Mouse (Mus musculus): Measurements from ENCODE around the gene Crybg3. TPM values are rescaled to one million over a fixed set of nuclear protein-coding genes. Genes with fewer than 3 reads are reported as not detected.

Gene Crybg3
- polyA plus RNA-seq, 1 experiment: 11.8 TPM

- Histone ChIP-seq H3K9me3 (replicated peaks; ENCODE audit: control insufficient read depth, insufficient read depth, low read length, poor library complexity, severe bottlenecking) (no peaks in the 10 kb centered on the region), H3K4me1 (ENCODE audit: control insufficient read depth, insufficient read depth, low read length) (peaks cover 2% of the 10 kb centered on the region), H3K27me3 (ENCODE audit: control insufficient read depth, insufficient read depth, low read length, poor library complexity, severe bottlenecking) (no peaks in the 10 kb centered on the region; the same call in 1 of the 2 replicates), H3K36me3 (ENCODE audit: control insufficient read depth, insufficient read depth, low read length, poor library complexity, severe bottlenecking) (no peaks in the 10 kb centered on the region), H3K4me3 (ENCODE audit: low read depth, low read length) (peak overlapping the region; percentile 62), H3K9ac (ENCODE audit: low read depth, poor library complexity, severe bottlenecking) (peak overlapping the region; percentile 100), H3K27ac (ENCODE audit: insufficient read depth, low read length) (0 out of 2 replicates have a peak overlapping the region, but pooled peaks have one; percentile 28)
- no peak for TF ChIP-seq POLR2A (IDR thresholded peaks at IDR 0.05; ENCODE audit: insufficient read depth, low read length)
- no peak for TF ChIP-seq EP300 (IDR thresholded peaks at IDR 0.05; ENCODE audit: insufficient read depth, low read depth, low read length)
- no peak for TF ChIP-seq CTCF (IDR thresholded peaks at IDR 0.05; ENCODE audit: low read depth, low read length)
Observed at GRCm38 (mm10) chr16:59599411-59600265, 1.1 kb downstream of the Crybg3 start.

GRCm38 (mm10) chr16:59598997-59599396 is 1.8 kb downstream of the Crybg3 start:
- H3K27ac ChIP-seq (ENCODE audit: insufficient read depth, low read length): no peak overlapping the region
- H3K9me3 ChIP-seq (replicated peaks; ENCODE audit: control insufficient read depth, insufficient read depth, low read length, poor library complexity, severe bottlenecking): no peaks in the 10 kb centered on the region
- TF ChIP-seq EP300 (IDR thresholded peaks at IDR 0.05; ENCODE audit: insufficient read depth, low read depth, low read length): no peak
- TF ChIP-seq CTCF (IDR thresholded peaks at IDR 0.05; ENCODE audit: low read depth, low read length): no peak
- TF ChIP-seq POLR2A (IDR thresholded peaks at IDR 0.05; ENCODE audit: insufficient read depth, low read length): no peak
- no peaks in the 10 kb centered on the region for H3K27me3 ChIP-seq (ENCODE audit: control insufficient read depth, insufficient read depth, low read length, poor library complexity, severe bottlenecking)
- no peaks in the 10 kb centered on the region for H3K36me3 ChIP-seq (ENCODE audit: control insufficient read depth, insufficient read depth, low read length, poor library complexity, severe bottlenecking)
- H3K4me1 ChIP-seq (ENCODE audit: control insufficient read depth, insufficient read depth, low read length): peaks cover 2% of the 10 kb centered on the region
- H3K4me3 ChIP-seq (ENCODE audit: low read depth, low read length): no peak overlapping the region
- peak overlapping the region; percentile 100 for H3K9ac ChIP-seq (ENCODE audit: low read depth, poor library complexity, severe bottlenecking)

- Histone ChIP-seq H3K4me1 (ENCODE audit: control insufficient read depth, insufficient read depth, low read length) (peaks cover 2% of the 10 kb centered on the region), H3K4me3 (ENCODE audit: low read depth, low read length) (no peak overlapping the region), H3K27ac (ENCODE audit: insufficient read depth, low read length) (no peak overlapping the region), H3K9me3 (replicated peaks; ENCODE audit: control insufficient read depth, insufficient read depth, low read length, poor library complexity, severe bottlenecking) (no peaks in the 10 kb centered on the region), H3K36me3 (ENCODE audit: control insufficient read depth, insufficient read depth, low read length, poor library complexity, severe bottlenecking) (no peaks in the 10 kb centered on the region), H3K27me3 (ENCODE audit: control insufficient read depth, insufficient read depth, low read length, poor library complexity, severe bottlenecking) (no peaks in the 10 kb centered on the region), H3K9ac (ENCODE audit: low read depth, poor library complexity, severe bottlenecking) (no peak overlapping the region)
- no peak for TF ChIP-seq EP300 (IDR thresholded peaks at IDR 0.05; ENCODE audit: insufficient read depth, low read depth, low read length)
Observed at GRCm38 (mm10) chr16:59597256-59597655, 3.5 kb downstream of the Crybg3 start.

GRCm38 (mm10) chr16:59594714-59595113 is 6.1 kb downstream of the Crybg3 start:
- Histone ChIP-seq H3K27ac (ENCODE audit: insufficient read depth, low read length) (no peak overlapping the region), H3K4me1 (ENCODE audit: control insufficient read depth, insufficient read depth, low read length) (peaks cover 2% of the 10 kb centered on the region), H3K4me3 (ENCODE audit: low read depth, low read length) (no peak overlapping the region), H3K27me3 (ENCODE audit: control insufficient read depth, insufficient read depth, low read length, poor library complexity, severe bottlenecking) (no peaks in the 10 kb centered on the region), H3K36me3 (ENCODE audit: control insufficient read depth, insufficient read depth, low read length, poor library complexity, severe bottlenecking) (no peaks in the 10 kb centered on the region), H3K9me3 (replicated peaks; ENCODE audit: control insufficient read depth, insufficient read depth, low read length, poor library complexity, severe bottlenecking) (no peaks in the 10 kb centered on the region), H3K9ac (ENCODE audit: low read depth, poor library complexity, severe bottlenecking) (no peak overlapping the region)
- TF ChIP-seq CTCF (IDR thresholded peaks at IDR 0.05; ENCODE audit: low read depth, low read length) (no peak), EP300 (IDR thresholded peaks at IDR 0.05; ENCODE audit: insufficient read depth, low read depth, low read length) (no peak), POLR2A (IDR thresholded peaks at IDR 0.05; ENCODE audit: insufficient read depth, low read length) (no peak)

- no peaks in the 10 kb centered on the region for H3K9me3 ChIP-seq (replicated peaks; ENCODE audit: control insufficient read depth, insufficient read depth, low read length, poor library complexity, severe bottlenecking)
- no peak for TF ChIP-seq POLR2A (IDR thresholded peaks at IDR 0.05; ENCODE audit: insufficient read depth, low read length)
- no peak for TF ChIP-seq EP300 (IDR thresholded peaks at IDR 0.05; ENCODE audit: insufficient read depth, low read depth, low read length)
- no peak for TF ChIP-seq CTCF (IDR thresholded peaks at IDR 0.05; ENCODE audit: low read depth, low read length)
- no peaks in the 10 kb centered on the region for H3K27me3 ChIP-seq (ENCODE audit: control insufficient read depth, insufficient read depth, low read length, poor library complexity, severe bottlenecking)
- no peak overlapping the region for H3K4me3 ChIP-seq (ENCODE audit: low read depth, low read length)
- no peak overlapping the region for H3K27ac ChIP-seq (ENCODE audit: insufficient read depth, low read length)
- H3K9ac ChIP-seq (ENCODE audit: low read depth, poor library complexity, severe bottlenecking): no peak overlapping the region
- H3K4me1 ChIP-seq (ENCODE audit: control insufficient read depth, insufficient read depth, low read length): no peaks in the 10 kb centered on the region
- no peaks in the 10 kb centered on the region for H3K36me3 ChIP-seq (ENCODE audit: control insufficient read depth, insufficient read depth, low read length, poor library complexity, severe bottlenecking)
Observed at GRCm38 (mm10) chr16:59590790-59591189, 10.0 kb downstream of the Crybg3 start.

GRCm38 (mm10) chr16:59588351-59589025 is 12.3 kb downstream of the Crybg3 start:
- TF ChIP-seq CTCF (IDR thresholded peaks at IDR 0.05; ENCODE audit: low read depth, low read length): no peak
- no peak for TF ChIP-seq POLR2A (IDR thresholded peaks at IDR 0.05; ENCODE audit: insufficient read depth, low read length)
- TF ChIP-seq EP300 (IDR thresholded peaks at IDR 0.05; ENCODE audit: insufficient read depth, low read depth, low read length): no peak
- Histone ChIP-seq H3K4me1 (ENCODE audit: control insufficient read depth, insufficient read depth, low read length) (no peaks in the 10 kb centered on the region), H3K9me3 (replicated peaks; ENCODE audit: control insufficient read depth, insufficient read depth, low read length, poor library complexity, severe bottlenecking) (no peaks in the 10 kb centered on the region), H3K4me3 (ENCODE audit: low read depth, low read length) (no peak overlapping the region), H3K27ac (ENCODE audit: insufficient read depth, low read length) (no peak overlapping the region), H3K9ac (ENCODE audit: low read depth, poor library complexity, severe bottlenecking) (no peak overlapping the region), H3K27me3 (ENCODE audit: control insufficient read depth, insufficient read depth, low read length, poor library complexity, severe bottlenecking) (no peaks in the 10 kb centered on the region), H3K36me3 (ENCODE audit: control insufficient read depth, insufficient read depth, low read length, poor library complexity, severe bottlenecking) (no peaks in the 10 kb centered on the region)
